Mouse (Mus musculus): ENCODE data around the gene Klf9. TPM values are rescaled to one million over a fixed set of nuclear protein-coding genes. Genes with fewer than 3 reads are reported as not detected.

Gene Klf9
- polyA plus RNA-seq, 2 experiments, result 0.74 to 0.86 TPM

GRCm38 (mm10) chr19:23107335-23107734, 33.7 kb upstream of the Klf9 start:
- no peaks in the 10 kb centered on the region for H3K4me1 ChIP-seq (replicated peaks; ENCODE audit: control insufficient read depth in 2 of 2, insufficient read depth in 2 of 2, low read length in 1 of 2)
- no peaks in the 10 kb centered on the region for H3K9me3 ChIP-seq (ENCODE audit: control insufficient read depth, low read length)
- ATAC-seq (ENCODE audit: insufficient read depth) (no peak), DNase-seq (ENCODE audit: low read depth in 3 of 3, low spot score in 3 of 3) (no peak)
- H3K36me3 ChIP-seq (replicated peaks; ENCODE audit: control insufficient read depth, insufficient read depth, low read depth), result no peaks in the 10 kb centered on the region
- no peak overlapping the region for H3K4me2 ChIP-seq (ENCODE audit: low read depth)
- no peak overlapping the region for H3K27ac ChIP-seq
- TF ChIP-seq CTCF (IDR thresholded peaks at IDR 0.05; ENCODE audit: low read depth), result no peak
- TF ChIP-seq EP300 (IDR thresholded peaks at IDR 0.05; ENCODE audit: low read depth), result no peak
- no peak overlapping the region for H3K9ac ChIP-seq (replicated peaks)
- H3K27me3 ChIP-seq (ENCODE audit: control insufficient read depth, insufficient read depth, low read length), result no peaks in the 10 kb centered on the region
- 53% methylated on average over 2 of the region's 2 CpGs for WGBS (ENCODE audit: insufficient replicate concordance)
- H3K4me3 ChIP-seq (ENCODE audit: insufficient read depth in 1 of 2, low read depth in 2 of 2, low read length in 2 of 2), result no peak overlapping the region

GRCm38 (mm10) chr19:23121875-23122274, 19.2 kb upstream of the Klf9 start:
- Histone ChIP-seq H3K27ac (no peak overlapping the region), H3K27me3 (ENCODE audit: control insufficient read depth, insufficient read depth, low read length) (no peaks in the 10 kb centered on the region), H3K4me1 (replicated peaks; ENCODE audit: control insufficient read depth in 2 of 2, insufficient read depth in 2 of 2, low read length in 1 of 2) (peaks cover 0 to 2% of the 10 kb centered on the region in 2 experiments; a peak in 2 of 4 replicates), H3K9me3 (ENCODE audit: control insufficient read depth, low read length) (no peaks in the 10 kb centered on the region), H3K9ac (replicated peaks) (no peak overlapping the region), H3K4me3 (ENCODE audit: insufficient read depth in 1 of 2, low read depth in 2 of 2, low read length in 2 of 2) (no peak overlapping the region), H3K36me3 (replicated peaks; ENCODE audit: control insufficient read depth, insufficient read depth, low read depth) (no peaks in the 10 kb centered on the region), H3K4me2 (ENCODE audit: low read depth) (no peak overlapping the region)
- 31% methylated on average over 10 of the region's 10 CpGs for WGBS (ENCODE audit: insufficient replicate concordance)
- ATAC-seq (ENCODE audit: insufficient read depth), result no peak
- TF ChIP-seq CTCF (IDR thresholded peaks at IDR 0.05; ENCODE audit: low read depth) (no peak), EP300 (IDR thresholded peaks at IDR 0.05; ENCODE audit: low read depth) (no peak)
- DNase-seq (ENCODE audit: low read depth in 3 of 3, low spot score in 3 of 3), result no peak

- Histone ChIP-seq H3K27ac (no peak overlapping the region), H3K4me3 (ENCODE audit: insufficient read depth in 1 of 2, low read depth in 2 of 2, low read length in 2 of 2) (no peak overlapping the region), H3K9me3 (ENCODE audit: control insufficient read depth, low read length) (no peaks in the 10 kb centered on the region), H3K36me3 (replicated peaks; ENCODE audit: control insufficient read depth, insufficient read depth, low read depth) (no peaks in the 10 kb centered on the region), H3K9ac (replicated peaks) (no peak overlapping the region), H3K27me3 (ENCODE audit: control insufficient read depth, insufficient read depth, low read length) (no peaks in the 10 kb centered on the region), H3K4me1 (replicated peaks; ENCODE audit: control insufficient read depth in 2 of 2, insufficient read depth in 2 of 2, low read length in 1 of 2) (peaks cover 0 to 2% of the 10 kb centered on the region in 2 experiments; a peak in 2 of 4 replicates), H3K4me2 (ENCODE audit: low read depth) (no peak overlapping the region)
- WGBS (ENCODE audit: insufficient replicate concordance), result 64% methylated on average over 7 of the region's 7 CpGs
- no peak for TF ChIP-seq CTCF (IDR thresholded peaks at IDR 0.05; ENCODE audit: low read depth)
- TF ChIP-seq EP300 (IDR thresholded peaks at IDR 0.05; ENCODE audit: low read depth), result no peak
- ATAC-seq (ENCODE audit: insufficient read depth) (no peak), DNase-seq (ENCODE audit: low read depth in 3 of 3, low spot score in 3 of 3) (no peak)
These were observed 16.9 kb upstream of the Klf9 start for GRCm38 (mm10) chr19:23124023-23124550.

GRCm38 (mm10) chr19:23125227-23126150, 15.5 kb upstream of the Klf9 start:
- Histone ChIP-seq H3K9me3 (ENCODE audit: control insufficient read depth, low read length) (no peaks in the 10 kb centered on the region), H3K27ac (no peak overlapping the region), H3K4me3 (ENCODE audit: insufficient read depth in 1 of 2, low read depth in 2 of 2, low read length in 2 of 2) (no peak overlapping the region), H3K4me2 (ENCODE audit: low read depth) (no peak overlapping the region), H3K36me3 (replicated peaks; ENCODE audit: control insufficient read depth, insufficient read depth, low read depth) (no peaks in the 10 kb centered on the region), H3K4me1 (replicated peaks; ENCODE audit: control insufficient read depth in 2 of 2, insufficient read depth in 2 of 2, low read length in 1 of 2) (peaks cover 5 to 6% of the 10 kb centered on the region in 2 experiments), H3K9ac (replicated peaks) (no peak overlapping the region), H3K27me3 (ENCODE audit: control insufficient read depth, insufficient read depth, low read length) (no peaks in the 10 kb centered on the region)
- whole genome bisulfite sequencing (ENCODE audit: insufficient replicate concordance), result 26% methylated on average over 9 of the region's 9 CpGs
- ATAC-seq (ENCODE audit: insufficient read depth) (no peak), DNase-seq (ENCODE audit: low read depth in 3 of 3, low spot score in 3 of 3) (no peak)
- TF ChIP-seq EP300 (IDR thresholded peaks at IDR 0.05; ENCODE audit: low read depth) (no peak), CTCF (IDR thresholded peaks at IDR 0.05; ENCODE audit: low read depth) (no peak)

- peak; percentile 70; the same call in 1 of the 2 replicates for ATAC-seq (ENCODE audit: insufficient read depth)
- WGBS (ENCODE audit: insufficient replicate concordance), result 65% methylated on average over 2 of the region's 2 CpGs
These were observed 11.1 kb upstream of the Klf9 start for GRCm38 (mm10) chr19:23129908-23130307.

More at GRCm38 (mm10) chr19:23129908-23130307, 11.1 kb upstream of the Klf9 start:
- no peak overlapping the region for H3K4me2 ChIP-seq (ENCODE audit: low read depth)
- H3K9ac ChIP-seq (replicated peaks), result no peak overlapping the region
- H3K27ac ChIP-seq, result no peak overlapping the region
- TF ChIP-seq CTCF (IDR thresholded peaks at IDR 0.05; ENCODE audit: low read depth), result no peak
- peak; percentile 64 for TF ChIP-seq EP300 (IDR thresholded peaks at IDR 0.05; ENCODE audit: low read depth)
- no peak overlapping the region for H3K4me3 ChIP-seq (ENCODE audit: insufficient read depth in 1 of 2, low read depth in 2 of 2, low read length in 2 of 2)
- H3K4me1 ChIP-seq (replicated peaks; ENCODE audit: control insufficient read depth in 2 of 2, insufficient read depth in 2 of 2, low read length in 1 of 2), result peaks cover 5 to 7% of the 10 kb centered on the region in 2 experiments
- H3K9me3 ChIP-seq (ENCODE audit: control insufficient read depth, low read length), result no peaks in the 10 kb centered on the region
- H3K27me3 ChIP-seq (ENCODE audit: control insufficient read depth, insufficient read depth, low read length), result peaks cover 25% of the 10 kb centered on the region
- no peaks in the 10 kb centered on the region for H3K36me3 ChIP-seq (replicated peaks; ENCODE audit: control insufficient read depth, insufficient read depth, low read depth)
- peak in 1 of 3 experiments; percentile 44 for DNase-seq (ENCODE audit: low read depth in 3 of 3, low spot score in 3 of 3)
